Mouse (Mus musculus): ENCODE measurements around the gene Acvrl1.

Acvrl1 gene

DNA sequence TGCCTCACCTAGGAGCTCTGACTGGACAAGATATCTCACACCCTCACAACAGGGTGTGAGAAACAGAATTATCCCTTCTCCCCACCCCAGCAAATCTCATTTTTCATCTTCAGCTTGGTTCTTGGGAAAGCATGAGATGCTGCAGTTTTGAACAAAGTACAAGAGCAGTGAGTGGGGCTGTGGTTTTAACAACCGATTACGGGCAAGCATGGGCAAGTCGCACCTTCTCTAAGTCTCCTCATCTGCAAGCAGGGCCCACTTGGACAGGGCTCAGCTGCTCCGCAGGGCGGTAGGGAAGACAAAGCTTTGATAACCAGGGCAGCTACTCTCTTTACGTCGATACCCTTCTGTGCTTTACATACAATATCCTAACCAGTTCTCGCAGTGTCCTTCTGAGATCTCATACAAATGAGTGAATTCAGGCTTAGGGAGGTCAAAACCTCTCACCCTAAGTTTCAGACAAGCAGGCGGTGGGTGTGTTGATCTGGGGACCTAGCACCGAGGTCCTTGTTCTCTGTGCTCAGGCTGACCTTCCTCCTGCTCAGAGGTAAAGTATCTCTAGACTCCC, 42.2 kb downstream of the Acvrl1 start:
- no peak for DNase-seq (ENCODE audit: low read depth)

DNA sequence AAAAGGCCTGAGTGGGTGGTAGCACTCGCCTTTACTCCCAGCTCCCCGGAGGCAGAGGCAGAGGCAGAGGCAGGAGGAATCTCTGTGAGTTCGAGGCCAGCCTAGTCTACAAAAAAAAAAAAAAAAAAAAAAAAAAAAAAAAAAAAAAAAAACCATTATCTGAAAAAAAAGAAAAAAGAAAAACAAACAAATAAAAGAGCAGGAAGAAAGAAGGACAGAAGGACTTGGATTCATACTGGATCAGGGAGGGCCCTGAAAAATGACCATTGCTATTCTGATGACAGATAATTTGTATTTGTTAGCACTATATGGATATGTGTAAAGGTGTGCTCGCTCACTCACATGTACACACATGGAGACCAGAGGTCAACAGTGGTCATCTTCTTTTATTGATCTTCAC, 43.0 kb downstream of the Acvrl1 start:
- DNase-seq (ENCODE audit: low read depth) = no peak

DNA sequence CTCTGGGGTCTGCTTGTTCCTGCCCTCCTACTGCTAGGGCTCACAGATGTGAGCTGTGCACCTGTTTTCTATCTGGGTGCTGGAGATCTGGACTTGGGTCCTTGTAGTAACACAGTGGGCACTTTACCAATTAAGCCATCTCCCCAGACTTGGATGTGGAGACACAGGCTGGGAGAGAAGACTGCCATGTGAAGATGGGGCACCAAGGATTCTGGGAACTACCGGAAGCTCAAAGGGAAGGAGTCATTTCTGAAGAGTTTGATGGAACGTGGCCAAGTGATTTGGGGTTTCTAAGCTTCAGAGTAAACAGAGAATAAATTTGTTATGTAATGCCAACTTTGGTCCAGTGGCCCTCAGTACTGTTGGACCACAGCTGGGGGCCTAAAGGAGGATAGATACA, 43.7 kb downstream of the Acvrl1 start:
- DNase-seq (ENCODE audit: low read depth) = no peak

DNA sequence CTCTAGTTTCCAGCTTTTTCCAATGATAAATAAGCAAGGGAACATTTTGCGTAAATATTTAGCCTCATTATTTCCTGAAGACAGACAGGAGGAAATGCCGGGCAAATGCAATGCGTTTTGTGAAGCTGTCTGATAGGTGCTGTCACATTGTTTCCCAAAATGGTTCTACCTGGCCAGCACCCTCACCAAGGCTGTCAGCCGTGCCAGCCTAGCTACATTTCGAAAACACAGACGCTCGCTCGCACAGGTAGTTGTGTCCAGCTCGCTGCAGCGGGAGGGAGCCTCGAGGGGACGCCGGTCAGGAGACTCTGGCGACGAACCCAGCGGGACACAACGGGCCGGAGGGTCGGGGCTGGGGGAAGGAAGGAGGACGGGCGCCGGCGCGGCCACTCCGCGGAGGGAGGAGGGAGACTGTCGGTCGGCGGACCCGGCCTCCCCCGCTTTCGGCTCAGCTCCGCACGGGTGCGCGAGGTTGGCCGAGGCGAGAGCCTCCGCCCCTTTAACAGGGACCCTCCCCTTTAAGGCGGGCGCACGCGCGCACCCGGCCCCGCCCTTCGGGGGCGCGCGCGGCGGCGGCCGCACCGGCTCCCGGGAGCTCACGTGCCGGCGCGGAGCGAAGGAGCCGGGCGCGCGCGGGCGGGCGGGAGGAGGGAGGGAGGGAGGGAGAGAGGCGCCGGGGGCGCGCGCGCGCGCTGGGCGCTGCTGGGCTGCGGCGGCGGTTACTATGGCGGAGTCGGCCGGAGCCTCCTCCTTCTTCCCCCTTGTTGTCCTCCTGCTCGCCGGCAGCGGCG, 45.3 kb downstream of the Acvrl1 start, which contains the start of gene Acvr1b:
Gene Acvr1b (plus strand): TSS at position 647 of the 791 bp plus-strand sequence.
- peak; percentile 84 for DNase-seq (ENCODE audit: low read depth)

DNA sequence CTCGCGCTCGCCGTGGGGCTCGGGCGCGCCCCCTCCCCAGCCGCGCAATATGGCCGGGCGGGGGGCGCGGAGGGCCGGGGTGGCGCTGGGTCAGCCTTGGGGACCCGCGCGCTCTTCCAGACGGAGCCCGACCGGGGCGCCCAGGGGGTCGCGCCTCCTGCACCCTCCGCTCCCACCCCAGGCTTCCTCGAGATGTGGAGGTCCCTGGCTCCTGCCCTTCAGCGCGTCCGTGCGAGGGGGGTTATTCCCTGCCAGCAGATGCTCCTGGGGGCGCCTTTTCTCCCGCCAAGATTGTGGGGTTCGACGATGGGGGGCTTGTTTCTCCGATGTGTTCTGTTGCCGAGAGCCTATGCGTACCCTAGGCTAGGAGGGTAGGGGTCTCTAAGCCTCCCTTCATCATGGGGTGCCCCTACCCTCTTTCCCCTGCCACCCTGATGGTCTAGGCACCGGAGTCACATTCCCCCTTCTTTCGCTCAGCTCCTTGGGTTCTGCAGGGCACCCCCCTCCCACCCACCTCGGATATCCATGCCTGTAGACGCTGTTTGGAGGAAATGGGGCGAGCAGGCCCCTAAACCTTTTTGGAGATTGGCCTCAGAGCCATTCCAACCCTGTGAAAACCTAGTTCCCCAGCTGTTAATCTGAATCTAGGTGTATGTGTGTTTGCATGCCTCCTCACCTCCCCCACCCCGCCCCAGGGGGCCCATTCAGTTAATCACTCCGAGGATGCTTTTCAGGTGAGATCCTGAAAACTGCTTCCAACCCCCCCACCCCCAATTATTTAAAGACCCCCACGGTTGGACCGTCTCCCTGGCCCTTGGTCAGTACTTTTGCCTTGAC, 46.2 kb downstream of the Acvrl1 start:
- no peak for DNase-seq (ENCODE audit: low read depth)

DNA sequence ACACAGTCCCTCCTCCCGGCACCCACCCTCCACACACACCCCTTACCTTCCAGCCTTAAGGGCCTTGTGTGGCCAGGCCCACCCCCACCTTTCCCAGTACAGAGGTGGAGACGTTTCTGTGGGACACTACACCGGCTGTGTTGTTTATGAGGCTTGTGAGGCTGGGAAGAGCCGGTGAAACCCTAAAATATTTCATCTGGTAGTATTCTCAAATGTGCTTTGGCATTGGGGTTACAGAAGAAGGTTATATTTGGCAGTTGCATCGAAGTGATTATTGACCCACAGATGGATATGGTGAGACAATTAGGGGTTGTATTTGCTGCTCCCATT, 46.8 kb downstream of the Acvrl1 start:
- DNase-seq (ENCODE audit: low read depth) = no peak

DNA sequence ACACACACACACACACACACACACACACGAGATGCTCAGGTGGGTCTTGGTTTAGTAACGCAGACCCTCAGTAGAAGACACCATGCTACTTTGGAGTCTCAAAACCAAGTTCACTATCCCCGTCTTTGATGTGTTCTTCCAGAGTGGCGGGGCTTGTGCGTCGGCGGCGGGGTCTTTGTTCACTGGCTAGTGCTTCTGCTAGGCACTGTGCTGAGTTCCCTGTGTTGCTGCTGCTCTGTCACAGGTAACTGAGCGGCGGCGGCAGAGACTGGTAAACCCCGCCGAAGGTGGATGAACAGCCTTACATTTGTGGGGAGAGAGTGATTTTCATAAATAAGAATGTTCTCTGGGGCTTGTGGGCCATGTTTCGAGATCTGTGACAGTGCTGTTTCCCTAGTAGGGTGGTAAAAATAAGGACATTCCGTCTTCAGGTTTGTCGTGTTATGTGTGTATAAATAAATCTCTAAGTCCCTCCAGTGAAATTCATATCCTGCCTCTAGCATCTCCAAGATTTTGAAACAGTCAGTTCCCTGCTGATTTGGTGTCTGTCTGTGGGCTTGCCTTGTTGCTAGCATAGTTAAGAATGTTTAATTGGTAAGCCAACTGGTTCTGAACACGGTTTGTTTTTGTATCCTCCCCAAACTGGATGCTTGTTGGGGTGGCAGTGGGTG, 47.4 kb downstream of the Acvrl1 start:
- no peak for DNase-seq (ENCODE audit: low read depth)

DNA sequence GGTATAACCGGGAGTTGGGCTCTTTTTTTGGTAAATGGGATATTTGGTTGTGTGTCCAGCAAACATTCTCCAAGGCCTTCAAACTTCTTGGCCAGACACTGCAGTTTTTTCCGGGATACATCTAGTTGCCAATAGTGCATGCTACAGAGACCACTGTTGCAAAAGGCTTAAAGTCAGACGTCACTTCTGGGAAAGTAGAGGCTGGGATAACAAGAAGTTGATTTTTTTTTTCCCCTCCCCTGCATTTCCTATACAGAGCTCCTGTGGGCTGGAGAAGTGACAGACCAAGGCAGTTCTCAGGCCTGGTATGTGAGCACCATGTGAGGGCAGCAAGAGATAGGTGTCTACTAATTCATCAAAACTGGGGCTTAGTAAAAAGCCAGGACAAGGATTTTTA, 48.0 kb downstream of the Acvrl1 start:
- DNase-seq (ENCODE audit: low read depth) = peak; percentile 67

DNA sequence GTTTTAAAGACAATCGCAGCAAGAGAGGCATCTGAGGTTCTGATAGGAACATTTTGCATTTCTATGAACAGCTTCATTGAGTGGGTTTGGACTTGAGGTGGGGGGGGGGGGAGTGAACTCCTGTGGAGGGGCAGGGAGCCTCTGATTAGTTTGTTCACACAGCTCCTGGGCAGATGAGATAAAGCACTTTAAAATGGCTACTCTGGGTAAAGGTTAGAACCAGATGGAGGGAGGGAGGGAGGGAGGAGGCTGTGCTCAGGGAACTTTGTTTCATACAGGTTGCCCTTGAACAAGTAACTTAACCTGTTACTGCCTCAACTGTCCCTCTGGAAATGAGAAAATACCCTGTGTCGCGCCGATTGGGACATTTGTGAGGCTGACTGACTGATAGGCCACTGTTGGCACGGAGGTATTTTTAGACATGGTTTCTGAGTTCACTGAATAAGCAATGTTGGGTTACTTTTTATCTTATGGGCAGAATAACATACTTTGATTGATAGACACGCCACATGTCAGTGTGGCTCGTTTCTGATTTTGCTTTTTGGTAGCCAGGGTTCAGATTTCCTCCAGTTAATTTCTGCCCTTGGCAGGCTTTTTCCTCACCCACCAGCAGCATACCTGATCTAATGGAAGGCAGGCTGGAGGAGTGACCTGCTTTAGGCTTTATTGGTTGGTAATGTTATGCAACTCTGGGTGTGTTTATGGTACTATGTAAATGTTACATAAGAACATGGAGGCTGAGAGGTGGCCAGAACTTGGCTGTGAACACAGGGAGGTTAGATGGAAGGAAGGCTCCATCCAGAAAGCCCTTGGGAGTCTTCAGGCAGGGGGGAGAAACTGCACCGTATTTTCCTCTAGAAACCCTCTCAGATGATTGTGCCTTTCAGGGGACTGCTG, 48.7 kb downstream of the Acvrl1 start:
- peak; percentile 59 for DNase-seq (ENCODE audit: low read depth)

DNA sequence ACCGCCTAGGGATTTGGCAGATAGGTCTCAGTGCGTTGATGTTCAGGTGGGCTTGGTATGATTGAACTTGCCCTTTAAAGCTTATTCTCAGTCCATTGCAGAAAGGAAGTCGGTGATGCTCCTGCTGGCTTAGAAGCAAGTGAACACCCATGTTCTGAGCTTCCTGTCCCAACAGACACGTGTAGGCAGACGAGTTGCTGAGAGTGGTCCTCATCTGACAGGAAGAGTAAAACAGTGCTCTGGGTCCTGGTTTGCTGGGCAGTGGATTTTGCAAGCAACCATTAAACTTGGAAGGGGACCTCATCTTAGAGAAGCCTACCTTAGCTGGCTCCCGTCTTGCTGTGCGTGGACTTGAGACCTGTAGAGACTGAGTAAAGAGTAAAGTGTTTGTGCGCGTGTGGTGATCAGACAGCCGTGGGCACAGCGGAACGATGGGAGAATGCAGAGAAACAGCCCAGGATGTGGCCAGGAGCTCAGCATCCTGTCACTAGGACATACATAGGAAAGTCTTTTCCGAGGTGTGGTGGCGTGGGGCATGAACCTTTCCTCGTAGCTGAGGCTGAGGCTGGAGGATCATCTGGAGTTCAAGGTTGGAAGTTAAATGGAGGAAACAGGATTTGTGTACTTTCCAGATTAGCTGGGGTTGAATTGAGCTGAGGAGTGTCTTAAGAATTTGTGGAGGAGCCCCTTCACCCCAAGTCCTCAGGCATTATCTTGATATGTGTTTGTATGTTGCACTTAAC, 52.2 kb downstream of the Acvrl1 start:
- no peak for DNase-seq (ENCODE audit: low read depth)

DNA sequence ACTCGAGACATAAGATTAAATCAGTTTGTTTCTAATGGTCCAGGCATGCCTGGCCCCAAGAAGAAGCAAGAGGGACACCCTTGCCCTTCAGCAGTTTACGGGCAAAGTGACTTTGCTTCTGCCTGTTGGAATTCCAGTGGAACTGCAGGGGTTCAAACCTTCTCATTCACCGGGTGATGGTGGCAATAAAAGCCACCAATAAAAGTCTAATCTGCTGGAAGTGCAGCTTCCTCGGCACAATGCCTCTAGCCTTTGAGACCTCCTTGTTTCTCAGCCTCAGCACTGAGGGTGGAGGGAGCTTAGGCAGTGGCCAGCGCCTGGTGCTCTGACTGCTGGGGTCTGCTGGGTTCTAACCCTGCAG, 52.8 kb downstream of the Acvrl1 start:
- DNase-seq (ENCODE audit: low read depth) = no peak

DNA sequence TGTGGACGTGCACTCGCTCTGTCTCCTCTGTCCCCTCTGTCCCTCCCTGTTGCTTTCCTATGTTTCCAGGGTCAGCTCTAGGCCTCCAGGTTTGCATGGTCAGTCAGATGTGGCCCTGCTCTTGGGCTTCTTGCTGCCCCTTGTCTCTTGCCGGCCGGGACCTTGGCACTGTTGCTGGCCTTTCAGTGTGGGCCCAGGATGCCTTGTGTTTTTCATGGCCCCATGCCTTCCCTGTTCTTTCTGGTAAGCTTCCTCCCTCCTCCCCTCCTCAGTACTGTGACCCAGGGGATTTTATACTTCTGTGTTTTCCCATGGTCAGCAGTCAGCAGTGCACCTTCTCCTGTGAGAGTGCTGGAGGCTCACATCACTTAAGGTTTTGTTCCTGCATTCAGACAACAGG, 53.2 kb downstream of the Acvrl1 start:
- no peak for DNase-seq (ENCODE audit: low read depth)

DNA sequence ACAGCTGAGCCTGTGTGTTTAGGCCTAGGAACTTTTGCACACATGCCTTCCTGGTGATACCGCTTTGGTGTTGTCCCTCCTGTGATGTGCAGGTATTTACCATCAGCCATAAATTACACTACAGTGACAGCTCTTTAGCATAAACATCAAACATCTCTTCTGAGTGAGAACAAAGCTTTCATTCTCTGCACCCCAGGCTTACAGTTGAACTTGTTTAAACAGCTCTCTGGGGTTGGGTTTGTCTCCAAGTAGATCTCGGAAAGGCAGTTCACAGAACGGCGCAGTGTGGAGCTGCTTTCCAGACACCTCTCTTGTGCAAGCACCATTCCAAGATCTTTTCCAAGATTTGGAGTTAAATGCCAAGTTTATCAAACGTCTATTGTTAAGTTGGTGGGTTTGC, 54.4 kb downstream of the Acvrl1 start:
- no peak for DNase-seq (ENCODE audit: low read depth)

DNA sequence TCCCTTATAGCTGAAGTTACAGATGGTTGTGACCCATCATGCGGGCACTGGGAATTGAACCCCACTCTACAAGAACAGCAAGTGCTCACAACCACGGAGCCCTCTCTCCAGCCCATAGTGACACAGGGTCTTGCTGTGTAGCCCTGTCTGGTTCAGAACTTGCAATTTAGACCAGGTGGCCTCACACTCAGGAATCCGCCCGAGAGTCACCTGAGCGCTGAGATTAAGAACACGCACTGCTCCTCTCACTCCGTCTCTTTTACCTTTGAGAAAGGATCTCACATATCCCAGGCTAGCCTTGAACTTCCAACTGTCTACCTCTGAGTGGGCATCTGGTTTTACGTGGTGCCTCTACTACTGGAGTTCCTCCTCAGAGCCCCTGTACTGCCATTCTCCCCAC, 56.0 kb downstream of the Acvrl1 start:
- no peak for DNase-seq (ENCODE audit: low read depth)

DNA sequence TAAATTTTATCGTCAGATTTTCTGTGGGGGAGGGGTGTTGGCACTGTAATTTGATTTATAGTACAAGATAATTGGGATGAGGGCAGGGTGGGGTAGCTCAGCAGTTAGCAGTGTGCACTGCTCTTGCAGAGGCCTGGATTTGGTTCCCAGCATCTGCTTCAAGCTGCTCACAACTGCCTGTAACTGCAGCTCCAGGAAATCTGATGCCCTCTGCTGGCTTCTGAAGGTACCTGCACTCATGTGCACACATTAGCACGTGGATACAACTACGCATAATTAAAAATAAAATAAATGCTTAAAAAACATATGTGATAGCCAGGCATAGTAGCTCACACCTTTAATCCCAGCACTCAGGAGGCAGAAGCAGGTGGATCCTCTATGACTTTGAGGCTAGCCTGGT, 57.2 kb downstream of the Acvrl1 start:
- DNase-seq (ENCODE audit: low read depth) = no peak

DNA sequence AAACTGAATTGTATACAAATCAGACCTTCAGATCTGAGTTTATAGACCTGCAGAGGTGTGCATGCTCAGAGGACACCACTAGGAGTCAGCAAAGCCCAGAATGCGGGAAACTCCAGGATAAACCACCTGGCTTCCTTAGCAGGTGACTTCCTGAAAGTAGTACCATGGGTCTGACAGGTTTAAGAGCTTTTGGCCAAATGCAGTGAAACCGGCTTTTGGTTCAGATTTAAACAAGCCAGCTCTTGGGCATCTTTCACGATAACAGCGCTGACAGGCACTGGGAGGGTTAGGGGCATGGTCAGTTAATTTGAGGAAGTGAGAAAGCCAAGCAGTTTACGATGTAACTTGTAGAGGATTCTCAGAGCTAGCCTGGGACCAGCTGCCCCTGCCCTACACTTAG, 59.6 kb downstream of the Acvrl1 start:
- no peak for DNase-seq (ENCODE audit: low read depth)

DNA sequence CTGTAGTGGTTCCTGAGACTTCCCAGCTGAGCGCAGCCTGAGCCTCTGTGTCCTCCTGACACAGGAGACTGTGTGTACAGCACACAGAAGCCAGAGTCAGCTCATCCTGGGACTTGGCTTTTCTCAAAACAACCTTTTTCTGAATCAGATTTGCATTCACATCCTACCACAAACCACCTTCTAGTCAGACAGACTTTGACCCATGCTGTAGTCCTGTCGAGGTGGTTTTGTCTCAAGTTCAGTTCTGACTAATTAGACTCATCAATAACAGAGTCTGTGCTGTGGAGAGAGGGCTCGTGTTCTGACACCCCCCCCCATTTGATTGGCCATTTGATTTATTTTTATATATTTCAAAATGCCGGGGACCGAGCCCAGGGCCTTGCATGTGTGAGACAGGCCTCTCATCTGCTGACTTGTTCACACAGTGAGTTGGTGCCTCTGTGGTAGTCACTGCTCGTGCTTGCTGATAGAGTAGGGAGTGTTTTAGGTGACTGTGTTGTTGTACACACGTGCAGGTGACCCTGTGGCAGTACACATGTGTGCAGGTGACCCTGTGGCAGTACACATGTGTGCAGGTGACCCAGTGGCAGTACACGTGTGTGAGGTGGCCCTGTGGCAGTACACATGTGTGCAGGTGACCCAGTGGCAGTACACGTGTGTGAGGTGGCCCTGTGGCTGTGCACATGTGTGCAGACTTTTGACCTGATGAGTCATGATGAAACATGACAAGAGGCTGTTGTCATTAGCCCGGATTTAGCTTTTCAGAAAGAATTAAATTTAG, 61.8 kb downstream of the Acvrl1 start:
- no peak for DNase-seq (ENCODE audit: low read depth)

DNA sequence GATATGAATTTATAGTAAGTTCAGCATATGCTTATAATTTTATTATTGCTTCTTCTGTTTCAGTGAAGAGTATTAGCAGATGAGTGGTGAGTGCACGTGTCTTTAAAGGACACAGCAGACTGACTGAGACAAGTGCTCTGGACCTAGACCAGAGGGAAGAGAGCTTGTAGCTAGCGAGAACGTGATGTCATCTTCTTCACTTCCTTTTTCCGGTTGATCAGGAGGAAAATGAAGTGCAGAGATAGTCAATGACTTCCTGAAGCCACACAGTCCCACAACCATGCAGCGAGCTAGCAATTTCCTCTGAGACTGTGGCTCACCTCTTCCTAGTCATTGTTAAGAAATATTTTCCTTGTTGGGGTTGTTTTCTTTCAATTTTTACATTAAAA, 62.4 kb downstream of the Acvrl1 start:
- DNase-seq (ENCODE audit: low read depth) = peak; percentile 81

DNA sequence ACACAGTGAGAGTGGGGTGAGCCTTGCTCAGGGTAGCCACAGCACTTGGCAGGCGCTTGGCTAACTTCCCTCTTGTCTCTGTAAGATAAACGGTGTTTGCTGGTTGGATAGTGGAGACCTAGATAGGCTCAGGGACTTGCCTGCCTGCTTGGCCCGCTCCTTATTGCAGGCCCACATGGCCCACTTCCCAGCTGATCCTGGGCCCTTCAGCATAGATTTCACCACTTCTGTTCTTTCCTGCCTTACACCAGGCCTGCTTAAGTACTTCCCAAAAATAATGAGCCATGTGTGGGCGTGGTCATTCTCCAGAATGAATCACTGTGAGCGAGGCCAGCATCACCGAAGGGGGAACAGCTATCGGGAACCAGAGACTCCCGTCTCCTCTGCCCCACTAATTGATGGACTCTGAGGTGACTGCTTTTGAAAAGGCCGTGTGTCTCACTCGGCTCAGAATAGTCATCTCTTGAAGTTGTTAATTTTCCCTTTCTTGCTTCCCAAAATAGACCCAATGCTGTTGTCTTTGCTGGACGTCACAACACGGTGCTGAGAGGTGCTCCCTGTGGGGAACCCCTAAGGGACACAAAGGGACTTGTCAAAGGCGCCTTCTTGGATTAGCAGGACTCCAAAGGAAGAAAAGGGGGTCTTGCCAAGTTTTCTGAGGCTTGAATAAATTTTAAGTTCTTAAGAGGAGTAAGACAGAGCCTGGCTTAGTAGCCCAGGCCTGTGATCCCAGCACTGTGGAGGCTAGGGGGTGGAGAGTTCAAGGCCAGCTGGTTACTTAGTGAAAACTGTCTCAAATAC, 63.3 kb downstream of the Acvrl1 start:
- peak; percentile 74 for DNase-seq (ENCODE audit: low read depth)
